Mouse (Mus musculus) embryonic facial prominence, embryonic 11.5 days (tissue): ENCODE results near the gene 2410131K14Rik. TPM values are rescaled to one million over a fixed set of nuclear protein-coding genes. Genes with fewer than 3 reads are reported as not detected.

Source experiments
- ATAC-seq: fragments of 200-750 bp; cut with Nextera tagmentation; replicated peaks from 2 replicates; pipeline ENCODE4 v1.8.0; 2017; ENCODE audit warnings: low read depth; ENCODE audit not compliant: insufficient number of reproducible peaks, low FRiP score, low TSS enrichment
- DNase-seq: peaks from one replicate; pipeline ENCODE4 v3.0.0-alpha.2; 2015; ENCODE audit warnings: low spot score
- H3K27ac ChIP-seq: fragments of 300-500 bp; sonication (generic); replicated peaks from 2 replicates; pipeline ENCODE4 v1.5.1; 2014; ENCODE audit warnings: mild to moderate bottlenecking, low read depth, low read length, control low read depth
- H3K27me3 ChIP-seq: fragments of 300-500 bp; sonication (generic); 2 replicates; pipeline ENCODE4 v1.6.1; 2014; ENCODE audit warnings: mild to moderate bottlenecking, low read length, moderate library complexity, mixed read lengths; ENCODE audit not compliant: control insufficient read depth, insufficient read depth
- H3K36me3 ChIP-seq: fragments of 300-500 bp; sonication (generic); replicated peaks from 2 replicates; pipeline ENCODE4 v1.6.1; 2014; ENCODE audit warnings: low read depth, mild to moderate bottlenecking, low read length, moderate library complexity, mixed read lengths; ENCODE audit not compliant: control insufficient read depth, insufficient read depth
- H3K4me1 ChIP-seq: fragments of 300-500 bp; sonication (generic); 2 replicates; pipeline ENCODE4 v1.6.1; 2014; ENCODE audit warnings: low read length, mixed read lengths; ENCODE audit not compliant: control insufficient read depth, insufficient read depth
- H3K4me2 ChIP-seq: fragments of 300-500 bp; sonication (generic); 2 replicates; pipeline ENCODE4 v1.6.1; 2014; ENCODE audit warnings: low read depth, mild to moderate bottlenecking, control low read depth, low read length, moderate library complexity
- H3K4me3 ChIP-seq: fragments of 300-500 bp; sonication (generic); 2 replicates; pipeline ENCODE4 v1.5.1; 2014; ENCODE audit warnings: low read depth, low read length, control low read depth
- H3K9ac ChIP-seq: fragments of 300-500 bp; sonication (generic); replicated peaks from 2 replicates; pipeline ENCODE4 v1.6.1; 2014; ENCODE audit warnings: mild to moderate bottlenecking, control low read depth, low read length
- H3K9me3 ChIP-seq: fragments of 300-500 bp; sonication (generic); replicated peaks from 2 replicates; pipeline ENCODE4 v1.6.1; 2016; ENCODE audit warnings: mild to moderate bottlenecking, low read length, inconsistent platforms, mixed read lengths; ENCODE audit not compliant: control insufficient read depth
- WGBS: fragments of 180-500 bp; shearing (Covaris S2); extraction: QIAGEN DNeasy Blood & Tissue Kit; methylation state at CpG from one replicate; pipeline ENCODE4 v1.1.7; 2014; 5-methylcytosine and 5-hydroxymethylcytosine counted together
- polyA plus RNA-seq: library from polyadenylated mRNA; unstranded; fragments of >200 nt; fragmentation: Nextera tagmentation; extraction: Ambion mirVana; gene quantifications from 2 replicates; pipeline ENCODE4 v1.2.1, GENCODE M21; 2014

Gene 2410131K14Rik
- polyA plus RNA-seq, 1 experiment from 2014 or later: 10.8 TPM

DNA sequence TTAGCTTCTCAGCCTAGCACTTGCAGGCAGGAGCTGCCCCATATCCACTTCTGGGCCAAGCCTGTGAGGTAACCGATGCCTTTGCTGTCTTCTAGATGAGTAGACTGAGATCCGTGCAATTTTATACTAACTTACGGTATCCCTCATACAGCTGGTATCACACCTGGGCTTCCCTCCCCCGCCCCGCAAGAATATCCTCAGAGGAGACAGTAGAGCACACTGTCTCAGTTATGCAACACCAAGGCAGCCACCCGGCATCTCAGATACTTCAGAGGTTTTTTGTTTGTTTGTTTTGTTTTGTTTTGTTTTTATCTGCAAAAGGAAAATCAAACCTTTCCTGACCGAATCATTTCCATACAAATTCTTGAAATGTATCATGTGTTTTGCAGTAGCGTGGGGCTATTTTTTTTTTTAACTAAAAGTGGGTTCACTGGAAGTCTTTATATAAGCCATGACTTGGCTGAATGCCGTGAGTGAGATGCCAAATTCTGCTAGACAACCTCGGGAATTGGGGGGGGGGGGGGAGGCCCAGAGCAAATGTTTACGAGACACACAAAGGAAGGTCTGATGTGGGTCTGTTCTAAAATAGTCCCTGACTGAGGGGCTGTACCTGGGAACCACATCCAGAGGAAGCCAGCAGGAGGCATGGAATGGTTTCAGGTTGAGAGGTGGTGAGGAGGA, 54.8 kb downstream of the 2410131K14Rik start:
- Histone ChIP-seq H3K27ac (no peak overlapping the region), H3K9ac (no peak overlapping the region), H3K4me3 (no peak overlapping the region), H3K9me3 (no peaks in the 10 kb centered on the region), H3K4me2 (no peak overlapping the region), H3K36me3 (no peaks in the 10 kb centered on the region), H3K27me3 (no peaks in the 10 kb centered on the region), H3K4me1 (no peaks in the 10 kb centered on the region; the same call in 1 of the 2 replicates)
- DNase-seq (no peak), ATAC-seq (no peak)
- WGBS: 86% methylated on average over 11 of the region's 11 CpGs

- Histone ChIP-seq H3K4me3 (no peak overlapping the region), H3K4me1 (no peaks in the 10 kb centered on the region), H3K27me3 (no peaks in the 10 kb centered on the region), H3K9ac (no peak overlapping the region), H3K4me2 (no peak overlapping the region), H3K9me3 (no peaks in the 10 kb centered on the region), H3K27ac (no peak overlapping the region), H3K36me3 (no peaks in the 10 kb centered on the region)
- DNase-seq (no peak), ATAC-seq (no peak)
- WGBS: 49% methylated on average over 9 of the region's 9 CpGs
Observed at GRCm38 (mm10) chr5:118302466-118303155, 57.6 kb downstream of the 2410131K14Rik start.

GRCm38 (mm10) chr5:118304970-118305618, 60.1 kb downstream of the 2410131K14Rik start:
- H3K9ac ChIP-seq: no peak overlapping the region
- ATAC-seq (no peak), DNase-seq (no peak)
- WGBS: 89% methylated on average over 19 of the region's 19 CpGs
- no peak overlapping the region for H3K4me3 ChIP-seq
- no peaks in the 10 kb centered on the region for H3K9me3 ChIP-seq
- H3K36me3 ChIP-seq: no peaks in the 10 kb centered on the region
- no peaks in the 10 kb centered on the region for H3K27me3 ChIP-seq
- H3K4me1 ChIP-seq: no peaks in the 10 kb centered on the region
- H3K4me2 ChIP-seq: no peak overlapping the region
- H3K27ac ChIP-seq: no peak overlapping the region

DNA sequence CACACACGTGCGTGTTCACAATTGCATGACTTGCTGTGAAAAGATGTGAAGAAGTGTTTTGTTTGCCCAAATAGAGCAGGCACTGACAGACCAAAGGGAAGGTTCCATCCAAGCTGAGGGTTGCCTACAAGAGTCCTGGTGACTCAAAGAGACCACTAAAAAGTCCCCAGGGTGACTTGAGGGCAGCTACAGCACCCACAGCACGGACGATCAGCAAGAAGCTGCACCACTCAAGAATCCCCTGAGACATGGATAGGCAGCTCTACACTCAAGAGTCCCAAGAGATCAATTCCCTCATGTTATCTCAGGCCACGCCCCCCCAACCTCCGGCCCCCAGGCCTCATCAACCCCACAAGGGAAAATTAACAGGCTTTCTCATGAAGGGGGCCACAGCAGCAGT, 65.4 kb downstream of the 2410131K14Rik start:
- Histone ChIP-seq H3K4me2 (no peak overlapping the region), H3K9ac (no peak overlapping the region), H3K27ac (no peak overlapping the region), H3K9me3 (no peaks in the 10 kb centered on the region), H3K36me3 (no peaks in the 10 kb centered on the region), H3K4me1 (no peaks in the 10 kb centered on the region), H3K27me3 (no peaks in the 10 kb centered on the region), H3K4me3 (no peak overlapping the region)
- WGBS: 81% methylated on average over 6 of the region's 6 CpGs
- DNase-seq (no peak), ATAC-seq (no peak)

DNA sequence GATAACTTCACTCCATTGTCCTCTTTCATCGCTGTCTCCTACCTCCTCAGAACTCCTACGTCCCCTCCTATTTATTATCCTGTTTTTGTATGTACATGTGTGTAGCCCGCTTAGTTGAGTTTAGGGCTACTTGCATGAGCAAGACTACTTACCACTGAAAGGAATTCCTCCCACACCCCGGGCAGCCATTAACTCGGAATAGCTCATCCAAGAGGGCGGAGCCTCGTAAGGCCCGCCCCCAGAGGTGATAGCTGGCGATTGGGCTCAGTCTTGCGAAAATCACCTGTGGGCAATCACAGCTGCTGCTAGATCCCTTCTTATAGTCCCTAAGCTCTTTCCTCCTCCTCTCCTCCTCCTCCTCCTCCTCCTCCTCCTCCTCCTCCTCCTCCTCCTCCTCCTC, 66.2 kb downstream of the 2410131K14Rik start:
- no peak for ATAC-seq
- no peak overlapping the region for H3K9ac ChIP-seq
- H3K4me1 ChIP-seq: no peaks in the 10 kb centered on the region
- H3K9me3 ChIP-seq: no peaks in the 10 kb centered on the region
- no peak for DNase-seq
- no peak overlapping the region for H3K4me2 ChIP-seq
- 55% methylated on average over 10 of the region's 10 CpGs for WGBS
- H3K27ac ChIP-seq: no peak overlapping the region
- H3K4me3 ChIP-seq: no peak overlapping the region
- H3K27me3 ChIP-seq: no peaks in the 10 kb centered on the region
- no peaks in the 10 kb centered on the region for H3K36me3 ChIP-seq

- no peak overlapping the region for H3K9ac ChIP-seq
- no peak overlapping the region for H3K4me2 ChIP-seq
- 94% methylated on average over 6 of the region's 6 CpGs for WGBS
- H3K4me1 ChIP-seq: peaks cover under 1% of the 10 kb centered on the region; the same call in 1 of the 2 replicates
- H3K9me3 ChIP-seq: no peaks in the 10 kb centered on the region
- H3K27me3 ChIP-seq: no peaks in the 10 kb centered on the region
- ATAC-seq (no peak), DNase-seq (no peak)
- no peak overlapping the region for H3K27ac ChIP-seq
- no peak overlapping the region for H3K4me3 ChIP-seq
- no peaks in the 10 kb centered on the region for H3K36me3 ChIP-seq
Observed at GRCm38 (mm10) chr5:118313766-118314165, 68.7 kb downstream of the 2410131K14Rik start.

Other genes starting within 250 kb of the 2410131K14Rik start
- 3.4 and 3.9 TPM in 2 replicates for gene Tesc, start 217.5 kb upstream of the 2410131K14Rik start, polyA plus RNA-seq
- gene Fbxw8, start 89.8 kb upstream of the 2410131K14Rik start, polyA plus RNA-seq: 22.2 and 22.3 TPM in 2 replicates
- 0.38 and 0.49 TPM in 2 replicates for gene Hrk, start 80.6 kb upstream of the 2410131K14Rik start, polyA plus RNA-seq
- 4.3 TPM in 2 replicates for gene Rnft2, start 111 bp upstream of the 2410131K14Rik start, polyA plus RNA-seq